Mouse (Mus musculus): ENCODE data around the gene Cog8.

- TF ChIP-seq POLR2A (IDR thresholded peaks at IDR 0.05; ENCODE audit: low read depth, low read length) (no peak), CTCF (IDR thresholded peaks at IDR 0.05; ENCODE audit: borderline replicate concordance, insufficient read depth, low read length) (no peak)
Measured at GRCm38 (mm10) chr8:106999068-106999467, 57.4 kb downstream of the Cog8 start.
